Comparison of ENCODE assay signal across 12 mouse cellular contexts in the genomic region with DNA sequence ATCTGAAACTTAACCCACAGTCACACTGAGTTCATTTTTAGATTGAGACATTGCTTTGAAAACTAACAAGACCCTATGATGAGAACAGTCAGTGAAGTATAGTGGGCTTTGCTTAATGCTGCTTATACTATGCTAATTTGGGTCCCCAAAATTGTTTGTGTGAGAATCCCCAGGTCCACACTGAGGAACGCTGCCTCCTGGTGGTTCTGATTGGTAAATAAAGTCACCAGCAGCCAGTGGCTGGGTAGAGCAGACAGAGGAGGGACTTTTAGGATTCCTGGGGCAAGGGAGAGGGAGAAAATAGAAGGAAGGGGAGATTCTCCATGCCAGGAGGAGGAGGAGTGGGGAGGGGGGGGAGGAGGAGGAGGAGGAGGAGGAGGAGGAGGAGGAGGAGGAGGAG.
DNase-seq lines count a peak whose midpoint lies in the region; ATAC-seq and TF ChIP-seq lines count a peak whose summit lies in the region.
"Had no signal": no experiment of that assay in that cellular context is flagged by ENCODE, and none has a peak within 500 bp of the region (broad histone marks: within the 10 kb centered on the region; RNA-seq: fewer than 3 reads in every experiment).

No protein-coding gene starts in this region.

- H3K36me3 ChIP-seq in kidney, postnatal 0 days (ENCODE audit: insufficient read depth, low read length), result no peaks in the 10 kb centered on the region
- H3K36me3 ChIP-seq: limb, embryonic 12.5 days; lung, embryonic 15.5 days; midbrain, embryonic 15.5 days; neural tube, embryonic 12.5 days had no signal

- H3K9ac ChIP-seq in kidney, postnatal 0 days (ENCODE audit: low read depth, low read length), result no peak overlapping the region
- H3K9ac ChIP-seq: limb, embryonic 12.5 days; lung, embryonic 15.5 days; midbrain, embryonic 15.5 days; neural tube, embryonic 12.5 days had no signal

- no peak overlapping the region for H3K27ac ChIP-seq in kidney, postnatal 0 days
- H3K27ac ChIP-seq in gastrocnemius, adult 2 months, result no peak overlapping the region
- H3K27ac ChIP-seq: limb, embryonic 12.5 days; lung, embryonic 15.5 days; midbrain, embryonic 15.5 days; neural tube, embryonic 12.5 days had no signal

- no peaks in the 10 kb centered on the region for H3K9me3 ChIP-seq in kidney, postnatal 0 days (replicated peaks; ENCODE audit: low read length)
- H3K9me3 ChIP-seq: limb, embryonic 12.5 days; lung, embryonic 15.5 days; midbrain, embryonic 15.5 days; neural tube, embryonic 12.5 days had no signal

- WGBS in kidney, postnatal 0 days, result 55% methylated on average over 1 of the region's 1 CpGs

- TF ChIP-seq CTCF in kidney, postnatal 0 days (IDR thresholded peaks at IDR 0.05; ENCODE audit: low read depth), result peak; percentile 46; the same call in 1 of the 2 replicates
- TF ChIP-seq CTCF in gastrocnemius, adult 2 months (IDR thresholded peaks at IDR 0.05), result no peak

- H3K4me3 ChIP-seq in kidney, postnatal 0 days (replicated peaks; ENCODE audit: low read depth, low read length), result no peak overlapping the region
- no peak overlapping the region for H3K4me3 ChIP-seq in gastrocnemius, adult 2 months
- H3K4me3 ChIP-seq: limb, embryonic 12.5 days; lung, embryonic 15.5 days; midbrain, embryonic 15.5 days; neural tube, embryonic 12.5 days had no signal

- H3K4me1 ChIP-seq in kidney, postnatal 0 days (replicated peaks; ENCODE audit: insufficient read depth, low read length), result no peaks in the 10 kb centered on the region
- H3K4me1 ChIP-seq: limb, embryonic 12.5 days; lung, embryonic 15.5 days; midbrain, embryonic 15.5 days; neural tube, embryonic 12.5 days had no signal

- intact Hi-C loops in gastrocnemius, adult 2 months (cut with DNase I), result no loop called here

- ATAC-seq in kidney, postnatal 0 days (replicated peaks; ENCODE audit: low FRiP score, low read depth), result no peak
- ATAC-seq: midbrain, embryonic 15.5 days had no signal

- H3K4me2 ChIP-seq in kidney, postnatal 0 days (ENCODE audit: low read length), result no peak overlapping the region
- H3K4me2 ChIP-seq: limb, embryonic 12.5 days; lung, embryonic 15.5 days; midbrain, embryonic 15.5 days; neural tube, embryonic 12.5 days had no signal

- H3K27me3 ChIP-seq in kidney, postnatal 0 days (ENCODE audit: insufficient read depth, low read length), result no peaks in the 10 kb centered on the region
- H3K27me3 ChIP-seq: limb, embryonic 12.5 days; lung, embryonic 15.5 days; midbrain, embryonic 15.5 days; neural tube, embryonic 12.5 days had no signal

- DNase-seq in adrenal gland, adult 2 months, result peak; percentile 3
- DNase-seq in adrenal gland, adult 8-10 months, result no peak
- no peak for DNase-seq in kidney, postnatal 0 days (ENCODE audit: low spot score)
- no peak for DNase-seq in kidney, adult 18-20 months
- DNase-seq in right cerebral cortex, postnatal 14 days, result peak; percentile 5
- DNase-seq in right cerebral cortex, postnatal 4 days, result no peak
- peak; percentile 1 for DNase-seq in lung, postnatal 14 days
- no peak for DNase-seq in gastrocnemius, adult 2 months

Comparison
In these comparisons a context has a peak if more than half of its experiments do, and no peak if none do; other contexts are left out.
1. DNase-seq: peak in adrenal gland, adult 2 months (single experiment), right cerebral cortex, postnatal 14 days (single experiment) and lung, postnatal 14 days (single experiment); none in adrenal gland, adult 8-10 months (single experiment), kidney, postnatal 0 days (single experiment), kidney, adult 18-20 months (single experiment), right cerebral cortex, postnatal 4 days (single experiment) and gastrocnemius, adult 2 months (single experiment).